Mouse (Mus musculus): ENCODE results near the gene Efna5.

GRCm38 (mm10) chr17:62623224-62623623 is 257.9 kb downstream of the Efna5 start:
- TF ChIP-seq POLR2A (IDR thresholded peaks at IDR 0.05; ENCODE audit: extremely low read depth, insufficient read depth, low read length) (no peak), CTCF (IDR thresholded peaks at IDR 0.05; ENCODE audit: low read depth, low read length) (no peak)
